Mouse (Mus musculus): ENCODE measurements around the gene Masp1. TPM values are rescaled to one million over a fixed set of nuclear protein-coding genes. Genes with fewer than 3 reads are reported as not detected.

Gene Masp1
- polyA plus RNA-seq, 1 experiment from 2014 or later = 21.7 TPM

DNA sequence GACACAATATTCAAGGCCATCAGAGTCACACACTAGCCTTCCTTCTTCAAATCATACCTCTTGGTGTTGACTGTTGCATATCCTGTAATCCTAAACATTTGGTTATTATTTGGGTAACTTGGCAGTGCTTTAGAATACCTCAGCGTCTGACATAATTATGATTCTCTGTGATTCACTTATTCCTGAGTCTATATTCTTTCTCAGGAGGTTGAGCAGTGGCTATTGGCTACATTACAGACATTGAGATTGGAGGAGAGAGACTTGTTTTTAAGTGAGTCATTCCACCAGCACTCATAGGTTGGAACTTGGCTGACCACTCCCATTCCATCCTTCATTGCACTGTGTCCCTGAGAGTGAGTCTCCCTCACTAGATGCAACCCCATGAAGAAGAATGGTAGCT lies 7.2 kb downstream of the Masp1 start:
- no peaks in the 10 kb centered on the region; the same call in 1 of the 2 replicates for H3K36me3 ChIP-seq (replicated peaks)
- H3K9me3 ChIP-seq (replicated peaks) = no peaks in the 10 kb centered on the region
- no peak for ATAC-seq (ENCODE audit: insufficient read depth)
- peaks cover 17% of the 10 kb centered on the region for H3K4me1 ChIP-seq (replicated peaks)
- H3K9ac ChIP-seq = no peak overlapping the region
- H3K4me3 ChIP-seq (replicated peaks) = no peak overlapping the region
- 48% methylated on average over 1 of the region's 1 CpGs for WGBS (ENCODE audit: insufficient replicate concordance)
- no peak overlapping the region for H3K4me2 ChIP-seq
- H3K27ac ChIP-seq (replicated peaks) = no peak overlapping the region
- H3K27me3 ChIP-seq = no peaks in the 10 kb centered on the region

DNA sequence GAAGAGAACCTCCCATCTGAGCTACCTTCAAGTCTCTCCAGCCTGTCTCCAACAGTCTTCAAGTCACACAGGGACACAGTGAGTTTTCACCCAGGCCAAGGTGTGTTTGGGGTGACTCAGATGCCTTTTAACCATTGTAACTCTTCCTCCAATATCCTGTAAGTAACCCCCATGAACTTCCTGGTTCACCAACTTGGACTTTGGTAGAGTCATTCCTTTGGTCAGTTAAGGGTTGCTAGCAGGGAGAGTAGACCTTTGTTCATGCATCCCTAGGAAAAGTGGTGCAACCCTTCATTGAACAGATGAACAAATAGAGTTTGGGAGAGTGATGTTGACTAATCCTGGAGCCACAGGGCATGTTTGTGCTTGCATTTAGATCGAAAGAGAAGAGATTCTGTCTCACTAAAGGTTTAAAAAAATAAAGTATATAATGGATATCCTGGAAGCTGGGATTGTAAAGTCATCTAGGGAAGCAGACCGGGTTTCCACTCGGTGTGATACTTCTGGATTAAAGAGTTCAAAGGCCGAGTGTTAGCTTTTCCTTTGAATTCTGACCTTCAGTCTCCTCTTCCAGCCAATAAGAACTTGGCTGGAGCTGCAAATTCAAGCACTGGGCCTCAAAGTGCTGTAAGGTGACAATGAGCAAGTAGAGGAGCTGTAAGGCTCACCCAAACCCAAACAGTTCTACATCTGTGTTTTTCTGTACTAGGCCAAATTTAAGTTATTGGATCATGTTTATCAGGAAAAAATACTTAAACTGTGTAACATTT lies 9.3 kb downstream of the Masp1 start:
- Histone ChIP-seq H3K36me3 (replicated peaks) (no peaks in the 10 kb centered on the region; the same call in 1 of the 2 replicates), H3K9ac (no peak overlapping the region), H3K4me1 (replicated peaks) (peaks cover 14% of the 10 kb centered on the region), H3K4me3 (replicated peaks) (no peak overlapping the region), H3K9me3 (replicated peaks) (no peaks in the 10 kb centered on the region), H3K4me2 (no peak overlapping the region), H3K27ac (replicated peaks) (peak overlapping the region; percentile 58), H3K27me3 (no peaks in the 10 kb centered on the region)
- WGBS (ENCODE audit: insufficient replicate concordance) = 49% methylated on average over 4 of the region's 4 CpGs
- ATAC-seq (ENCODE audit: insufficient read depth) = peak; percentile 48

GRCm38 (mm10) chr16:23505904-23506687 lies 14.5 kb downstream of the Masp1 start:
- no peaks in the 10 kb centered on the region; the same call in 1 of the 2 replicates for H3K36me3 ChIP-seq (replicated peaks)
- H3K9me3 ChIP-seq (replicated peaks) = no peaks in the 10 kb centered on the region
- H3K4me1 ChIP-seq (replicated peaks) = peaks cover 43% of the 10 kb centered on the region
- no peak overlapping the region for H3K4me2 ChIP-seq
- no peak overlapping the region for H3K4me3 ChIP-seq (replicated peaks)
- peak; percentile 47 for ATAC-seq (ENCODE audit: insufficient read depth)
- H3K9ac ChIP-seq = no peak overlapping the region
- H3K27me3 ChIP-seq = no peaks in the 10 kb centered on the region
- peak overlapping the region; percentile 21; the same call in 1 of the 2 replicates for H3K27ac ChIP-seq (replicated peaks)
- WGBS (ENCODE audit: insufficient replicate concordance) = 42% methylated on average over 11 of the region's 11 CpGs

GRCm38 (mm10) chr16:23504320-23504744 lies 16.3 kb downstream of the Masp1 start:
- ATAC-seq (ENCODE audit: insufficient read depth) = no peak

GRCm38 (mm10) chr16:23503351-23503750 lies 17.3 kb downstream of the Masp1 start:
- Histone ChIP-seq H3K9ac (no peak overlapping the region), H3K4me2 (no peak overlapping the region), H3K36me3 (replicated peaks) (no peaks in the 10 kb centered on the region), H3K27ac (replicated peaks) (no peak overlapping the region), H3K9me3 (replicated peaks) (no peaks in the 10 kb centered on the region), H3K27me3 (no peaks in the 10 kb centered on the region), H3K4me3 (replicated peaks) (no peak overlapping the region), H3K4me1 (replicated peaks) (peaks cover 69% of the 10 kb centered on the region)
- ATAC-seq (ENCODE audit: insufficient read depth) = no peak
- WGBS (ENCODE audit: insufficient replicate concordance) = 63% methylated on average over 4 of the region's 4 CpGs

More at GRCm38 (mm10) chr16:23504320-23504744, 16.3 kb downstream of the Masp1 start:
- 89% methylated on average over 3 of the region's 3 CpGs for WGBS (ENCODE audit: insufficient replicate concordance)
- Histone ChIP-seq H3K27me3 (no peaks in the 10 kb centered on the region), H3K27ac (replicated peaks) (no peak overlapping the region), H3K9me3 (replicated peaks) (no peaks in the 10 kb centered on the region), H3K4me1 (replicated peaks) (peaks cover 59% of the 10 kb centered on the region), H3K9ac (no peak overlapping the region), H3K36me3 (replicated peaks) (no peaks in the 10 kb centered on the region), H3K4me2 (no peak overlapping the region), H3K4me3 (replicated peaks) (no peak overlapping the region)

- ATAC-seq (ENCODE audit: insufficient read depth) = no peak
- H3K4me3 ChIP-seq (replicated peaks) = no peak overlapping the region
- H3K36me3 ChIP-seq (replicated peaks) = no peaks in the 10 kb centered on the region
- H3K27ac ChIP-seq (replicated peaks) = peak overlapping the region; percentile 7; the same call in 1 of the 2 replicates
- no peaks in the 10 kb centered on the region for H3K9me3 ChIP-seq (replicated peaks)
- peaks cover 71% of the 10 kb centered on the region for H3K4me1 ChIP-seq (replicated peaks)
- no peak overlapping the region for H3K4me2 ChIP-seq
- no peak overlapping the region for H3K9ac ChIP-seq
- 45% methylated on average over 3 of the region's 3 CpGs for WGBS (ENCODE audit: insufficient replicate concordance)
- no peaks in the 10 kb centered on the region for H3K27me3 ChIP-seq
These were observed 18.1 kb downstream of the Masp1 start for GRCm38 (mm10) chr16:23502478-23502877.

DNA sequence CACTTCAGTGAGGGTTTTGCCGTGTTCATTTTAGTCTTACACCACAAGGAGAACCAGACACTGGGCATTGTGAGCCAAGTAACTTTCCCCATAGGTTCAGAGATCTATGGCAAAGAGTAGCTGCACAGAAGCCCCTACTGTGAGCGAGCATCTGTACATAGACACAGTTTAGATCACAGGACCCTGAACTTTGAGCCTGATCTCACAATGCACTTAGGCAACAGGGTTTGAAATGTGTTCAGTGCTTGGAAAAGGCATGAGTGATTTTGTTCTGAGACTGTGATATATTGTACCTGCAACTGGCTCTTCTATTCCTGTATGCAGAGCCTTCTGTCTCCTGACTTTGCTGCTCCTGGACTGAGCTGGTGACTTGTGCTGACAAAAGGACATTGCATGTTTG lies 19.3 kb downstream of the Masp1 start:
- WGBS (ENCODE audit: insufficient replicate concordance) = 52% methylated on average over 2 of the region's 2 CpGs
- peak; percentile 17; the same call in 1 of the 2 replicates for ATAC-seq (ENCODE audit: insufficient read depth)
- peak overlapping the region; percentile 73 for H3K27ac ChIP-seq (replicated peaks)

GRCm38 (mm10) chr16:23500558-23500957 lies 20.1 kb downstream of the Masp1 start:
- no peaks in the 10 kb centered on the region for H3K36me3 ChIP-seq (replicated peaks)

More for the DNA sequence above, 19.3 kb downstream of the Masp1 start:
- Histone ChIP-seq H3K9me3 (replicated peaks) (no peaks in the 10 kb centered on the region), H3K36me3 (replicated peaks) (no peaks in the 10 kb centered on the region), H3K9ac (no peak overlapping the region), H3K4me3 (replicated peaks) (no peak overlapping the region), H3K4me1 (replicated peaks) (peaks cover 71% of the 10 kb centered on the region), H3K27me3 (no peaks in the 10 kb centered on the region), H3K4me2 (peak overlapping the region; percentile 29)

GRCm38 (mm10) chr16:23498691-23499131 lies 21.9 kb downstream of the Masp1 start:
- peaks cover 56% of the 10 kb centered on the region for H3K4me1 ChIP-seq (replicated peaks)
- no peaks in the 10 kb centered on the region for H3K27me3 ChIP-seq
- H3K9ac ChIP-seq = no peak overlapping the region
- H3K9me3 ChIP-seq (replicated peaks) = no peaks in the 10 kb centered on the region
- no peak overlapping the region for H3K4me3 ChIP-seq (replicated peaks)
- peak overlapping the region; percentile 19; the same call in 1 of the 2 replicates for H3K27ac ChIP-seq (replicated peaks)
- ATAC-seq (ENCODE audit: insufficient read depth) = no peak; the same call in 1 of the 2 replicates
- H3K4me2 ChIP-seq = peak overlapping the region; percentile 29; the same call in 1 of the 2 replicates
- no peaks in the 10 kb centered on the region for H3K36me3 ChIP-seq (replicated peaks)
- 25% methylated on average over 7 of the region's 7 CpGs for WGBS (ENCODE audit: insufficient replicate concordance)

More at GRCm38 (mm10) chr16:23500558-23500957, 20.1 kb downstream of the Masp1 start:
- H3K4me2 ChIP-seq = peak overlapping the region; percentile 29; the same call in 1 of the 2 replicates
- H3K27ac ChIP-seq (replicated peaks) = peak overlapping the region; percentile 73
- H3K9ac ChIP-seq = no peak overlapping the region
- H3K4me3 ChIP-seq (replicated peaks) = no peak overlapping the region
- no peaks in the 10 kb centered on the region for H3K9me3 ChIP-seq (replicated peaks)
- peaks cover 68% of the 10 kb centered on the region for H3K4me1 ChIP-seq (replicated peaks)
- peak; percentile 70 for ATAC-seq (ENCODE audit: insufficient read depth)
- 18% methylated on average over 5 of the region's 5 CpGs for WGBS (ENCODE audit: insufficient replicate concordance)
- no peaks in the 10 kb centered on the region for H3K27me3 ChIP-seq

GRCm38 (mm10) chr16:23497881-23498280 lies 22.7 kb downstream of the Masp1 start:
- H3K27me3 ChIP-seq = no peaks in the 10 kb centered on the region
- no peaks in the 10 kb centered on the region for H3K9me3 ChIP-seq (replicated peaks)
- H3K9ac ChIP-seq = no peak overlapping the region
- H3K4me2 ChIP-seq = no peak overlapping the region
- H3K27ac ChIP-seq (replicated peaks) = no peak overlapping the region
- WGBS (ENCODE audit: insufficient replicate concordance) = 33% methylated on average over 1 of the region's 1 CpGs
- H3K4me1 ChIP-seq (replicated peaks) = peaks cover 52% of the 10 kb centered on the region
- ATAC-seq (ENCODE audit: insufficient read depth) = no peak
- H3K36me3 ChIP-seq (replicated peaks) = no peaks in the 10 kb centered on the region
- no peak overlapping the region for H3K4me3 ChIP-seq (replicated peaks)

GRCm38 (mm10) chr16:23497440-23497839 lies 23.2 kb downstream of the Masp1 start:
- Histone ChIP-seq H3K27me3 (no peaks in the 10 kb centered on the region), H3K4me1 (replicated peaks) (peaks cover 48% of the 10 kb centered on the region), H3K27ac (replicated peaks) (peak overlapping the region; percentile 43; the same call in 1 of the 2 replicates), H3K9ac (no peak overlapping the region), H3K4me3 (replicated peaks) (no peak overlapping the region), H3K36me3 (replicated peaks) (no peaks in the 10 kb centered on the region), H3K9me3 (replicated peaks) (no peaks in the 10 kb centered on the region), H3K4me2 (no peak overlapping the region)
- ATAC-seq (ENCODE audit: insufficient read depth) = no peak
- WGBS (ENCODE audit: insufficient replicate concordance) = 37% methylated on average over 3 of the region's 3 CpGs

Measured in liver, embryonic 15.5 days (tissue).